Mouse (Mus musculus) embryonic facial prominence, embryonic 10.5 days (tissue): ENCODE data around the gene Ubtd1. TPM values are rescaled to one million over a fixed set of nuclear protein-coding genes. Genes with fewer than 3 reads are reported as not detected.

Experiments
- DNase-seq: peaks from one replicate; pipeline ENCODE4 v3.0.0-alpha.2; 2017; ENCODE audit warnings: low spot score
- H3K27ac ChIP-seq: fragments of 300-500 bp; sonication (generic); replicated peaks from 2 replicates; pipeline ENCODE4 v1.5.1; 2016; ENCODE audit warnings: mild to moderate bottlenecking
- H3K27me3 ChIP-seq: fragments of 300-500 bp; sonication (generic); replicated peaks from 2 replicates; pipeline ENCODE4 v1.6.1; 2016; ENCODE audit warnings: low read depth, mild to moderate bottlenecking; ENCODE audit not compliant: poor library complexity, severe bottlenecking
- H3K36me3 ChIP-seq: fragments of 300-500 bp; sonication (generic); replicated peaks from 2 replicates; pipeline ENCODE4 v1.6.1; 2016; ENCODE audit warnings: mild to moderate bottlenecking, moderate library complexity
- H3K4me1 ChIP-seq: fragments of 300-500 bp; sonication (generic); 2 replicates; pipeline ENCODE4 v1.6.1; 2016
- H3K4me3 ChIP-seq: fragments of 300-500 bp; sonication (generic); 2 replicates; pipeline ENCODE4 v1.5.1; 2016; ENCODE audit warnings: mild to moderate bottlenecking, moderate library complexity
- H3K9me3 ChIP-seq: fragments of 300-500 bp; sonication (generic); 2 replicates; pipeline ENCODE4 v1.6.1; 2016; ENCODE audit warnings: mild to moderate bottlenecking
- WGBS: fragments of 180-500 bp; shearing (Covaris S2); methylation state at CpG from one replicate; pipeline ENCODE4 v1.1.7; 2016; 5-methylcytosine and 5-hydroxymethylcytosine counted together
- polyA plus RNA-seq: library from polyadenylated mRNA; unstranded; fragments of >200 nt; fragmentation: Nextera tagmentation; extraction: Ambion mirVana; gene quantifications from 2 replicates; pipeline ENCODE4 v1.2.1, GENCODE M21; 2016

Gene Ubtd1
- polyA plus RNA-seq, 1 experiment from 2014 or later, result 13.5 TPM

GRCm38 (mm10) chr19:42058426-42058825 is 76.9 kb downstream of the Ubtd1 start:
- 77% methylated on average over 7 of the region's 7 CpGs for WGBS
- DNase-seq, result no peak

GRCm38 (mm10) chr19:42061443-42061842 is 79.9 kb downstream of the Ubtd1 start:
- 95% methylated on average over 7 of the region's 7 CpGs for WGBS
- no peaks in the 10 kb centered on the region for H3K4me1 ChIP-seq
- H3K9me3 ChIP-seq, result no peaks in the 10 kb centered on the region
- no peak overlapping the region for H3K4me3 ChIP-seq
- no peak overlapping the region for H3K27ac ChIP-seq
- DNase-seq, result no peak
- H3K36me3 ChIP-seq, result no peaks in the 10 kb centered on the region
- no peaks in the 10 kb centered on the region for H3K27me3 ChIP-seq

More at GRCm38 (mm10) chr19:42058426-42058825, 76.9 kb downstream of the Ubtd1 start:
- no peak overlapping the region for H3K4me3 ChIP-seq
- no peaks in the 10 kb centered on the region for H3K27me3 ChIP-seq
- H3K9me3 ChIP-seq, result no peaks in the 10 kb centered on the region
- no peaks in the 10 kb centered on the region for H3K4me1 ChIP-seq
- H3K27ac ChIP-seq, result no peak overlapping the region
- H3K36me3 ChIP-seq, result no peaks in the 10 kb centered on the region

- no peaks in the 10 kb centered on the region; the same call in 1 of the 2 replicates for H3K36me3 ChIP-seq
- H3K4me3 ChIP-seq, result no peak overlapping the region
- no peaks in the 10 kb centered on the region for H3K27me3 ChIP-seq
- no peaks in the 10 kb centered on the region for H3K4me1 ChIP-seq
- WGBS, result 78% methylated on average over 11 of the region's 11 CpGs
- no peak for DNase-seq
- H3K27ac ChIP-seq, result no peak overlapping the region
- no peaks in the 10 kb centered on the region for H3K9me3 ChIP-seq
Measured at GRCm38 (mm10) chr19:42068441-42069240, 87.1 kb downstream of the Ubtd1 start.

- 67% methylated on average over 6 of the region's 6 CpGs for WGBS
- no peak overlapping the region for H3K4me3 ChIP-seq
- no peaks in the 10 kb centered on the region for H3K9me3 ChIP-seq
- DNase-seq, result no peak
- H3K27ac ChIP-seq, result no peak overlapping the region
- no peaks in the 10 kb centered on the region for H3K27me3 ChIP-seq
- no peaks in the 10 kb centered on the region for H3K4me1 ChIP-seq
- peaks cover 3% of the 10 kb centered on the region; the same call in 1 of the 2 replicates for H3K36me3 ChIP-seq
Measured at GRCm38 (mm10) chr19:42069241-42069525, 87.6 kb downstream of the Ubtd1 start.

GRCm38 (mm10) chr19:42071221-42071620 is 89.7 kb downstream of the Ubtd1 start:
- WGBS, result 78% methylated on average over 7 of the region's 7 CpGs
- Histone ChIP-seq H3K4me3 (no peak overlapping the region), H3K9me3 (no peaks in the 10 kb centered on the region), H3K36me3 (peaks cover 24% of the 10 kb centered on the region), H3K4me1 (no peaks in the 10 kb centered on the region), H3K27ac (no peak overlapping the region), H3K27me3 (no peaks in the 10 kb centered on the region)
- DNase-seq, result no peak

GRCm38 (mm10) chr19:42071886-42072608 is 90.5 kb downstream of the Ubtd1 start:
- WGBS, result 86% methylated on average over 15 of the region's 15 CpGs
- no peaks in the 10 kb centered on the region for H3K27me3 ChIP-seq
- H3K4me3 ChIP-seq, result no peak overlapping the region
- peaks cover 29% of the 10 kb centered on the region for H3K36me3 ChIP-seq
- no peaks in the 10 kb centered on the region for H3K9me3 ChIP-seq
- no peak overlapping the region for H3K27ac ChIP-seq
- no peak for DNase-seq
- no peaks in the 10 kb centered on the region for H3K4me1 ChIP-seq

GRCm38 (mm10) chr19:42072802-42073201 is 91.2 kb downstream of the Ubtd1 start:
- Histone ChIP-seq H3K9me3 (no peaks in the 10 kb centered on the region), H3K4me3 (no peak overlapping the region), H3K4me1 (no peaks in the 10 kb centered on the region), H3K36me3 (peaks cover 36% of the 10 kb centered on the region), H3K27me3 (no peaks in the 10 kb centered on the region), H3K27ac (no peak overlapping the region)
- DNase-seq, result no peak
- WGBS, result 84% methylated on average over 7 of the region's 7 CpGs

- H3K4me1 ChIP-seq, result no peaks in the 10 kb centered on the region; the same call in 1 of the 2 replicates
- no peak overlapping the region for H3K27ac ChIP-seq
- H3K36me3 ChIP-seq, result peaks cover 47% of the 10 kb centered on the region
- H3K4me3 ChIP-seq, result no peak overlapping the region
- 91% methylated on average over 2 of the region's 2 CpGs for WGBS
- no peaks in the 10 kb centered on the region for H3K27me3 ChIP-seq
- H3K9me3 ChIP-seq, result no peaks in the 10 kb centered on the region
- DNase-seq, result no peak
Measured at GRCm38 (mm10) chr19:42075051-42075450, 93.5 kb downstream of the Ubtd1 start.

GRCm38 (mm10) chr19:42075992-42076391 is 94.4 kb downstream of the Ubtd1 start:
- no peaks in the 10 kb centered on the region for H3K9me3 ChIP-seq

GRCm38 (mm10) chr19:42078566-42078965 is 97.0 kb downstream of the Ubtd1 start:
- no peak for DNase-seq
- Histone ChIP-seq H3K9me3 (no peaks in the 10 kb centered on the region), H3K27me3 (no peaks in the 10 kb centered on the region), H3K4me3 (no peak overlapping the region), H3K4me1 (no peaks in the 10 kb centered on the region; the same call in 1 of the 2 replicates), H3K27ac (no peak overlapping the region), H3K36me3 (peaks cover 47% of the 10 kb centered on the region)
- 95% methylated on average over 8 of the region's 8 CpGs for WGBS

More at GRCm38 (mm10) chr19:42075992-42076391, 94.4 kb downstream of the Ubtd1 start:
- 91% methylated on average over 16 of the region's 16 CpGs for WGBS
- Histone ChIP-seq H3K4me1 (no peaks in the 10 kb centered on the region; the same call in 1 of the 2 replicates), H3K27ac (no peak overlapping the region), H3K36me3 (peaks cover 47% of the 10 kb centered on the region), H3K27me3 (no peaks in the 10 kb centered on the region), H3K4me3 (no peak overlapping the region)
- no peak for DNase-seq

- H3K4me3 ChIP-seq, result no peak overlapping the region
- no peaks in the 10 kb centered on the region for H3K9me3 ChIP-seq
- H3K36me3 ChIP-seq, result peaks cover 46% of the 10 kb centered on the region
- DNase-seq, result no peak
- no peaks in the 10 kb centered on the region for H3K27me3 ChIP-seq
- 96% methylated on average over 12 of the region's 12 CpGs for WGBS
- no peak overlapping the region for H3K27ac ChIP-seq
- no peaks in the 10 kb centered on the region; the same call in 1 of the 2 replicates for H3K4me1 ChIP-seq
Measured at GRCm38 (mm10) chr19:42079006-42079405, 97.4 kb downstream of the Ubtd1 start.

- DNase-seq, result no peak
- Histone ChIP-seq H3K27me3 (no peaks in the 10 kb centered on the region), H3K4me1 (no peaks in the 10 kb centered on the region; the same call in 1 of the 2 replicates), H3K27ac (no peak overlapping the region), H3K9me3 (no peaks in the 10 kb centered on the region), H3K4me3 (no peak overlapping the region), H3K36me3 (peaks cover 36% of the 10 kb centered on the region)
- 79% methylated on average over 5 of the region's 5 CpGs for WGBS
Measured at GRCm38 (mm10) chr19:42079950-42080349, 98.4 kb downstream of the Ubtd1 start.

GRCm38 (mm10) chr19:42080469-42080868 is 98.9 kb downstream of the Ubtd1 start:
- H3K4me1 ChIP-seq, result peaks cover 1% of the 10 kb centered on the region
- no peaks in the 10 kb centered on the region for H3K9me3 ChIP-seq
- H3K27me3 ChIP-seq, result no peaks in the 10 kb centered on the region
- no peak overlapping the region for H3K27ac ChIP-seq
- peaks cover 31% of the 10 kb centered on the region for H3K36me3 ChIP-seq
- H3K4me3 ChIP-seq, result no peak overlapping the region
- no peak for DNase-seq
- WGBS, result 89% methylated on average over 11 of the region's 11 CpGs
